Mouse (Mus musculus) Patski (cell line): ENCODE measurements around the gene Col2a1. TPM values are rescaled to one million over a fixed set of nuclear protein-coding genes. Genes with fewer than 3 reads are reported as not detected.

Experiments used
- ATAC-seq: fragments of 100-300 bp; one replicate; pipeline ENCODE4 v1.8.0; 2021
- CTCF ChIA-PET: fragments of 350-600 bp; sonication (Branson Sonifier 250); formaldehyde crosslinking; loops from one replicate; lab custom pipeline; 2022; ENCODE audit warnings: inconsistent platforms; lab: Charles Lee
- POLR2A ChIA-PET: fragments of 350-600 bp; sonication (Branson Sonifier 250); formaldehyde crosslinking; loops from one replicate; lab custom pipeline; 2022; ENCODE audit warnings: antibody characterized with exemption, inconsistent platforms; lab: Charles Lee
- DNase-seq: peaks from one replicate; pipeline ENCODE4 v3.0.0-alpha.2; 2011; ENCODE audit warnings: low read depth, low spot score
- H3K27me3 ChIP-seq: fragments of 371-371 bp; one replicate; pipeline ENCODE4 v1.5.1; 2021
- CTCF ChIP-seq: fragments of 100-300 bp; IDR thresholded peaks from one replicate; pipeline ENCODE4 v1.5.1; 2021
- in situ Hi-C: fragments of 300-500 bp; cut with MboI; formaldehyde crosslinking; loops from 3 replicates; pipeline ENCODE4 v1.11.1; 2018; ENCODE audit warnings: low pct_unique_long_range_greater_than_20kb, mixed read lengths
- polyA plus RNA-seq: library from polyadenylated mRNA; unstranded; gene quantifications from one replicate; pipeline ENCODE4 v1.2.3, GENCODE M21; 2021

The Col2a1 gene
- polyA plus RNA-seq, 1 experiment from 2014 or later: 0.54 TPM

DNA sequence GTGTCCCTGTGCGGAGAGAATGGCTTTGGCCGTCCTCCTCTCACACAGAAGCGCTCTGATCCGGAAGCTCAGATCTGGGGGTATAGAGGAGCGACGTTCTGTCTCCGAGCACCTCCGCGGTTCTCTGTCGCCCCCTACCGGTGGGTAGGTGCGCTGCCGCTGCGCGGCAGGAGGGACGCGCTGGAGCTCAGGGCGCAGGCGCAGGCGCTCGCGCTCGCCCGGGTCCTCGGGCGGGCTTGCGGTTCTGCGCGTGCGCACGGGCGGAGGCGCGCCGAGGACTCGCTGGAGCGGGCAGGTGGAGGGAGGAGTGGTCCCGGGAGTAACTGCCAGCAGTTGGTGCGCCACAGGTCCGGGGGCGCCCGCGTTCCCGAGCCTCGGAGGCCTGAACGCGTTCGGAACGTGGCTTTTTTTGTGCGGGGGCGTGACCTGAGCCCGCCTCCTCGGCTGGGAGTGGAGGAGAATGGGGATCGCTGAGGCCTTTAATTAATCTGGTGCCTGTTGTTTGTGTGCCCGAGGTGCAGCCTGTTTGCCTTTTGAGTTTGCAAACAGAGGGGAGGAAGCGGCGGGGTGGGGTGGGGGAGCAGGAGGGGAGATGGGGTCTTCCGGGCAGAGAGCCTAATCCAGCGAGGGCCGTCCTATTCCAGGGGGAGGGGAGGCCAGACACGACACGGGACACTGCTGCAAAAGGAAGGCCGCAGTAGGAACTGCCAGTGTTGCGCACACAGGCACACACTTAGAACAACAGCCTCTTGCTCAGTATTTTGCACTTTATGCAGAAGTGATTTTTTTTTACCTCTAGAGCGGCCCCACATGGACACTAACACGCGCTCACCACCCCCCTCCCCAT is 40.3 kb downstream of the Col2a1 start, which contains the start of gene Tmem106c:
TSS of gene Tmem106c (plus strand) at position 212 of the 847 bp plus-strand sequence.
- ChIA-PET CTCF (interaction anchor here (0.6 to 2.9 kb wide), 50 partner anchors 11 to 300 kb away, joined by 3 to 31 read pairs (median 4); partner anchors contain the start of gene Vdr), POLR2A (interaction anchor here (0.7 to 1.6 kb wide), 7 partner anchors 11 to 1185 kb away, joined by 3 to 11 read pairs (median 4); no protein-coding TSS in a partner anchor)
- H3K27me3 ChIP-seq: no peaks in the 10 kb centered on the region

DNA sequence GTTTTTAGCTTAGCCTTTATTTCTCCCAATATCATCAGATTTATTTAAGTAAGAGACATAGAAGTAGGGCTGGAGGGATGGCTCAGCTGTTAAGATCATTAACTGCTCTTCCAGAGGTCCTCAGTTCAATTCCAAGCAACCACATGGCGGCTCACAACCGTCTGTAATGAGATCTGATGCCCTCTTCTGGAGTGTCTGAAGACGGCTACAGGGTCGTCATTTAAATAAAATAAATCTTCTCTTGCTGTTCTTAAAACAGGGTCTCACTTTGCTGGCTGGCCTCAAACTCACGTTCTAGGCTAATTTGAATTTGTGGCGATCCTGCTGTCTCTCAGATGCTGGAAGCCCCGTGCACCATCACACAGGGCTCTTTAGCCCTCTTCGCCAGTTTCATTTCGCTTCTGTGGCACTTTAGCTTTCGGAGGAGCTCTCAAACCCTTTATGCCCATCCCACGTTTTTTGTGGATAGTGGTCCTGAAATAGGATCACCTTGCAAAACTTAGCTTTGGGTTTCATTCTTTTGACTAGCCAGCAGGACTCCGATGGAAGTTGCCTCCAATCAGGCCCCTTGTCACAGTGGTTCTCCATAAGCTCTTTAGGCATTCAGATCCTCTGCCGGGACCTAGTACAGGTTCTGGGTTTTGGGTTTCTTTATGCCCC is 41.0 kb downstream of the Col2a1 start:
- ATAC-seq (peak; percentile 13), DNase-seq (no peak)
- POLR2A ChIA-PET: interaction anchor here (0.9 to 1.6 kb wide), 6 partner anchors 11 to 250 kb away, joined by 3 to 4 read pairs (median 4); no protein-coding TSS in a partner anchor
- H3K27me3 ChIP-seq: no peaks in the 10 kb centered on the region
- TF ChIP-seq CTCF: no peak
- CTCF ChIA-PET: interaction anchor here (0.6 to 2.9 kb wide), 50 partner anchors 10 to 299 kb away, joined by 3 to 31 read pairs (median 4); partner anchors contain the start of gene Vdr
- in situ Hi-C loops: loop anchor here (5.0 kb wide), 3 partner anchors 111 to 246 kb away; no protein-coding TSS in a partner anchor

More for the DNA sequence above, 40.3 kb downstream of the Col2a1 start, which contains the start of gene Tmem106c:
- in situ Hi-C loops: loop anchor here (5.0 kb wide), 3 partner anchors 112 to 247 kb away; no protein-coding TSS in a partner anchor
- DNase-seq (peak; percentile 72), ATAC-seq (peak; percentile 86)
- peak; percentile 100 for TF ChIP-seq CTCF

DNA sequence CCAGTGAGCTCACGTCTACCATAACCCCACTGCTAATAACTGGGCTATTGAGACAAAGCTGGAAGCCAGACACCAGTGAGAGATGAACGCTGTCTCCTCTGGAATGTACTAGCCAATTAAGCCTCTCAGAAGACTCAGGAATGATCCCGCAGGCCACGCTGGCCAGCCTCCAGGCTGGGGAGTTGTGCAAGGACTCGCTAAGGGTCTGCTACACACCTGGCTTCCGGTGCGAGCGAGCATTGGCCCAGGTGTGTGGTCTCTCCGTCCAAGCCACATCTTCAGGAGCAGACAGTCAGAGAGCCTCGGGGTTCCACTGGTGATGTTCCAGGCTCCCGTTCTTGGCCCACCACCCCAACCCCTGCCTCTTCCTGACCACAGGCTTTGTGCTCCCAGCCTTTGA is 48.1 kb downstream of the Col2a1 start:
- no peak for TF ChIP-seq CTCF
- ChIA-PET CTCF (interaction anchor here (1.6 to 4.0 kb wide), 2 partner anchors 106 to 144 kb away, joined by 4 to 24 read pairs; no protein-coding TSS in a partner anchor), POLR2A (no interaction called here)
- DNase-seq: no peak
- H3K27me3 ChIP-seq: no peaks in the 10 kb centered on the region
- in situ Hi-C loops: no loop called here
- peak; percentile 51 for ATAC-seq

DNA sequence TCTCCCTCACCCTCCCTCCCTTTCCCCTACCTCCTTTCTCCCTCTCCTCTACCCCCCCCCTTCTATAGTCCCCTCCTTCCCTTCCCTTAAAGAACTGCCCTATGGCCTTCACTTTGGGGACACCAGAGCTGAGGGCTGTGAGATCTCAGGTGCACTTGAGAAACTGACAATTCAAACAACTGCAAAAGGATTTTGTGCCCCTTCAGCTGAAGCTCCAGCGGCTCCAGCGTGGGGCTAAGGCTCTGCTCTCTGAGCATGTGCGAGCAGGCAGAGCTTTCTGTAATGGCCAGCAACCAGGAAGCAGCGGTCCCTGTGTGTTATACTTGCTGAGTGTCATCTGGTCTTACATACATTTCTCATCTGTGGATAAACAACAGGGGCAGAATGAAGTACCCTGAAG is 48.8 kb downstream of the Col2a1 start:
- POLR2A ChIA-PET: interaction anchor here (0.8 kb wide), 1 partner anchor 51 kb away, joined by 3 read pairs; no protein-coding TSS in a partner anchor
- no peaks in the 10 kb centered on the region for H3K27me3 ChIP-seq
- in situ Hi-C loops: no loop called here

DNA sequence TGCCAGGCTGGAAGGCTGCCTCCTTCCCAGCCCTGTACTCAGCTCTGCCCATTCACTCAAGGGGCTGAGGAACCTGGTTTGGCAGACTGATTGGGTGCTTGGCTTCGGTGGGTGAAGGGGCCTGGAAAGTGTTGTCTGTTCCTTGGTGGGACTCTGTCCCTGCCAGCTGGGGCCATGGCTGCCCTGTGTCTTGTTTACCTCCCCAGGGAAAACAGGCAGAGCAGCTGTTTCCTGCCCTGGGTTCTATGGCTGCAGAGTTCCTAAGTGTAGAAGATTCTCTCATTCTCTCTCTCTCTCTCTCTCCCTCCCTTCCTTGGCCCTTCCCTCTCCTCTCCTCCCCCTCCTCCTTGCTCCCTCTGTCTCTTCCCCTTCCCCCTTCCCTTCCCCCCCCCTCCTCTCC is 49.2 kb downstream of the Col2a1 start:
- TF ChIP-seq CTCF: no peak
- in situ Hi-C loops: no loop called here
- H3K27me3 ChIP-seq: no peaks in the 10 kb centered on the region
- POLR2A ChIA-PET: interaction anchor here (0.8 kb wide), 1 partner anchor 51 kb away, joined by 3 read pairs; no protein-coding TSS in a partner anchor
- ATAC-seq (no peak), DNase-seq (no peak)
- CTCF ChIA-PET: interaction anchor here (1.6 to 4.2 kb wide), 3 partner anchors 8 to 146 kb away, joined by 4 to 27 read pairs (median 24); partner anchors contain the start of gene Tmem106c

More for the DNA sequence above, 48.8 kb downstream of the Col2a1 start:
- no peak for DNase-seq
- no peak for TF ChIP-seq CTCF
- CTCF ChIA-PET: interaction anchor here (1.6 to 4.0 kb wide), 2 partner anchors 105 to 145 kb away, joined by 4 to 24 read pairs; no protein-coding TSS in a partner anchor
- no peak for ATAC-seq

DNA sequence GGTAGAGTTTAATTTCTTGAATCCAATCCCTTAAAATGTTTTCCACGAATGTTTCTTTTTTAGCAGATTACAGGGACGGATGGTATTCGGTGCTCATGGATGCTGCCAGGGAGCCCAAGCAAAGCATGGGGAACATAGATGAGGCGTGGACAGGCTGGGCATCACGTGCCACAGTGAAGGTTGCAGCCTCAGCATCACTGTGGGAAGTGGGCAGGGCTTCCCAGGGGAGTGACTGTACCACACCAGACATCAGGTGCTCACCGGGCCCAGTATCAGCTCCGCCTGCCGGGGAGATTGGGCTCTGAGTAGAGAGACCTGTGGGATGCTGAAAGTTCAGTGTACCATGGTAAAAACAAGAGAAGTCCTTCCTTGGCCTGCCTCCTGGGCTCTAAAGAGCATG is 49.8 kb downstream of the Col2a1 start:
- ChIA-PET CTCF (interaction anchor here (1.2 to 4.2 kb wide), 4 partner anchors 8 to 146 kb away, joined by 4 to 27 read pairs (median 14); partner anchors contain the start of gene Tmem106c), POLR2A (interaction anchor here (0.9 kb wide), 1 partner anchor 12 kb away, joined by 4 read pairs; no protein-coding TSS in a partner anchor)
- in situ Hi-C loops: no loop called here
- no peak for TF ChIP-seq CTCF
- DNase-seq: no peak
- no peak for ATAC-seq
- H3K27me3 ChIP-seq: no peaks in the 10 kb centered on the region

DNA sequence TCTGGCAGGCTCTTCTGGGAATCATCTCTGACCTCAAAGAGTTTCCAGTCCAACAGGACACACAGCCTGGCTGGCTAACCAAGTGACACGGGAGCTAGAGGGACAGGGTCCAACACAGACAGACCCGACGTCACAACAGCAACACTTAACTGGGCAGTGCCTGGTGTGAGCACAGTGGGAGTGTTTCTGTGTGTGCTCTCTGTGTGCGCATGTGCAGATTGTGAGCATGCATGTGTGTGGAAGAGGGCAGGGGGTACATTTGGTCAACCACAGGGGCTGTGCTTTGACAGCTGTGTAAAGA is 51.7 kb downstream of the Col2a1 start:
- no peak for TF ChIP-seq CTCF
- in situ Hi-C loops: no loop called here
- H3K27me3 ChIP-seq: no peaks in the 10 kb centered on the region
- ATAC-seq: no peak
- ChIA-PET CTCF (interaction anchor here (0.7 to 4.2 kb wide), 5 partner anchors 10 to 104 kb away, joined by 3 to 27 read pairs (median 20); partner anchors contain the start of gene Tmem106c), POLR2A (interaction anchor here (0.5 to 1.7 kb wide), 6 partner anchors 11 to 103 kb away, joined by 3 to 4 read pairs (median 3); partner anchors contain the start of gene Tmem106c)
- DNase-seq: no peak

DNA sequence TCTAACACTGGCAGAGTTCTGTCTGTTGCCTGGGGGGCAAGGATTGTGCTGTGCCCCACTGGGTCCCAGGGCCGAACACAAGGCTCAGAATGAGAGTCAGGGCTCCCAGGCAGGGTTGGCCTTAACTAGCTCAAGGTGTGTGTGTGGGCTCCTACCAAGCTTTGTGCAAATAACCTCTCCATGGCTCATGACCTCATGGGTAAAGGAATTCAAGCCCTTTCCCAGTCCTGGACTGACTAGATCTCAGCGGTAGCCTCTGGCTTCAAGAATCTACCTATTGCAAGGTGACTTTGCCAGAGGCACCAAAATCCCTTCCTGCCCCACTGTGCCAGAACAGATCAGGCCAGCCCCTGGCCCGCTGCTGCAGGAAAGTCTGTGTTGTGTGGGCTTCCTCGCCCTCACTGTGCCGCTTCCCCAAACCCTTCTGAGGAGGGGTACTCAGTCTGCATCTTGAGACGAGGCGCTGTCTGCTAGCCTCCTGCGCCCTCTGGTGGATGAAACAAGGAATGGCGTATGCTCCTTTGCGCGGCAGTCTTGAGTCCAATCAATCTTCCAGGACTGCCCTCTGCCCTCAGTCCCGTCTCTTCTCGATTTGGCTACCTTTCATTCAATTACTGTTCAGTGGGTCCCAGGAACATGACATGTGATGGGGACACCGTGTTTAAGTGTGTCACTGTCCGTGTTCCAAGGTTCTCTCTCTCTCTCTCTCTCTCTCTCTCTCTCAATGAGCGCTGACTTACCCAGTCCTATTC is 52.2 kb downstream of the Col2a1 start:
- H3K27me3 ChIP-seq: no peaks in the 10 kb centered on the region
- POLR2A ChIA-PET: interaction anchor here (0.5 to 1.7 kb wide), 11 partner anchors 10 to 102 kb away, joined by 3 to 4 read pairs (median 3); partner anchors contain the start of gene Tmem106c
- ATAC-seq (peak; percentile 32), DNase-seq (no peak)
- CTCF ChIA-PET: interaction anchor here (0.7 to 4.2 kb wide), 20 partner anchors 9 to 185 kb away, joined by 3 to 27 read pairs (median 4); partner anchors contain the start of genes Rapgef3 and Tmem106c
- peak; percentile 94 for TF ChIP-seq CTCF
- in situ Hi-C loops: no loop called here

DNA sequence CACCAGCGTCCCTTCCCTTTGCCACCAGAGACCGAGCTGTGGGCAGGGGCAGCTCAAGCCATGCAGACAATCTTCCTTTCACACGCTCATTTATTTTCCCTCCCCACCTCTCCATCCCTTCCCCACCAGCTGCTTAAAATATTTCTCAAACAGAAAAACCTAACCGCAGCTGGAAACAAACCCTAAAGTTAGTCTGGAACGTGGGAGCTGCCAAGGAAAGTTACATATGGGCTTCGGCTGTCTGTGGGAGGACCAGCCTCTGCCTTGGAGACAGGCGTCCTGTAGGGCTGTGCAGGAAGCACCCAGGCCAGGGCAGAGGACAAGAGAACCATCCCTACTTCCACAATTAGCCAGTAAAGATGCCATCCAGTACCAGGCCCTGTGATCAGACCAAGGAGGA is 54.3 kb downstream of the Col2a1 start:
- ATAC-seq (no peak), DNase-seq (no peak)
- in situ Hi-C loops: no loop called here
- ChIA-PET CTCF (interaction anchor here (0.9 kb wide), 1 partner anchor 14 kb away, joined by 4 read pairs; the partner anchor contains the start of gene Tmem106c), POLR2A (interaction anchor here (1.2 kb wide), 1 partner anchor 79 kb away, joined by 3 read pairs; no protein-coding TSS in a partner anchor)
- H3K27me3 ChIP-seq: no peaks in the 10 kb centered on the region
- TF ChIP-seq CTCF: no peak
